Mouse (Mus musculus) MEL (cell line): Measurements from ENCODE around the gene Ddx55. TPM values are rescaled to one million over a fixed set of nuclear protein-coding genes. Genes with fewer than 3 reads are reported as not detected.

Experiments
- DNase-seq: peaks from one replicate; pipeline ENCODE4 v3.0.0; 2011; ENCODE audit warnings: low read depth, low spot score
- H3K27ac ChIP-seq: 2 replicates; pipeline ENCODE4 v1.5.1; 2012; ENCODE audit warnings: low read depth, mild to moderate bottlenecking, control low read depth, low read length, moderate library complexity; ENCODE audit not compliant: control insufficient read depth
- H3K27me3 ChIP-seq, 2 experiments: fragments of 150-350 bp in 1 of 2; sonication (generic) in 1 of 2; 2 replicates each; pipeline ENCODE4 v1.6.1; 2012; ENCODE audit warnings: low read length in 2 of 2, mild to moderate bottlenecking in 2 of 2, improper control_type of control experiment in 1 of 2, moderate library complexity in 1 of 2; ENCODE audit not compliant: insufficient read depth in 2 of 2, control insufficient read depth in 1 of 2
- H3K36me3 ChIP-seq, 2 experiments: 2 replicates each; pipeline ENCODE4 v1.6.1; 2012 to 2014; ENCODE audit warnings: low read length in 2 of 2, improper control_type of control experiment in 1 of 2, inconsistent platforms in 1 of 2, mild to moderate bottlenecking in 1 of 2; ENCODE audit not compliant: insufficient read depth in 2 of 2, control insufficient read depth in 1 of 2
- H3K4me1 ChIP-seq, 2 experiments: fragments of 150-350 bp in 1 of 2; sonication (generic) in 1 of 2; 2 replicates each; pipeline ENCODE4 v1.6.1; 2012; ENCODE audit warnings: low read length in 2 of 2, improper control_type of control experiment in 1 of 2, mild to moderate bottlenecking in 1 of 2; ENCODE audit not compliant: insufficient read depth in 2 of 2, control insufficient read depth in 1 of 2
- H3K4me3 ChIP-seq, 2 experiments: fragments of 150-350 bp in 1 of 2; sonication (generic) in 1 of 2; 2 replicates each; pipeline ENCODE4 v1.5.1; 2012; ENCODE audit warnings: low read depth in 2 of 2, low read length in 2 of 2, mild to moderate bottlenecking in 2 of 2, moderate library complexity in 2 of 2, control low read depth in 1 of 2, improper control_type of control experiment in 1 of 2; ENCODE audit not compliant: control insufficient read depth in 1 of 2, insufficient read depth in 1 of 2
- H3K79me2 ChIP-seq: 2 replicates; pipeline ENCODE4 v1.6.1; 2012; ENCODE audit warnings: mild to moderate bottlenecking, low read length, moderate library complexity; ENCODE audit not compliant: control insufficient read depth, poor library complexity, insufficient read depth
- H3K9ac ChIP-seq: 2 replicates; pipeline ENCODE4 v1.6.1; 2012; ENCODE audit warnings: low read depth, mild to moderate bottlenecking, control low read depth, low read length, moderate library complexity; ENCODE audit not compliant: control insufficient read depth, poor library complexity, severe bottlenecking
- H3K9me3 ChIP-seq: fragments of 150-350 bp; sonication (generic); replicated peaks from 2 replicates; pipeline ENCODE4 v1.6.1; 2012; ENCODE audit warnings: mild to moderate bottlenecking, low read length, improper control_type of control experiment, moderate library complexity; ENCODE audit not compliant: insufficient read depth
- CHD1 ChIP-seq: IDR thresholded peaks from 2 replicates; pipeline ENCODE4 v1.6.1; 2012; ENCODE audit warnings: low read depth, mild to moderate bottlenecking, inconsistent platforms, low read length, improper control_type of control experiment
- CTCF ChIP-seq, 3 experiments: IDR thresholded peaks in 2 of 3; conservative IDR thresholded peaks in 1 of 3; 2 replicates each; pipeline ENCODE4 v1.5.1; 2011 to 2012; ENCODE audit warnings: low read length in 3 of 3, low read depth in 2 of 3, mild to moderate bottlenecking in 2 of 3, improper control_type of control experiment in 1 of 3, inconsistent platforms in 1 of 3, mixed read lengths in 1 of 3, moderate library complexity in 1 of 3; ENCODE audit not compliant: control insufficient read depth in 1 of 3, insufficient read depth in 1 of 3, poor library complexity in 1 of 3, severe bottlenecking in 1 of 3
- E2F4 ChIP-seq: IDR thresholded peaks from 2 replicates; pipeline ENCODE4 v1.6.1; 2011; ENCODE audit warnings: low read depth, low read length, improper control_type of control experiment, borderline replicate concordance
- ELF1 ChIP-seq: IDR thresholded peaks from 2 replicates; pipeline ENCODE4 v1.6.1; 2014; ENCODE audit warnings: low read depth, mild to moderate bottlenecking, inconsistent platforms, low read length, improper control_type of control experiment, moderate library complexity
- EP300 ChIP-seq, 2 experiments: IDR thresholded peaks; 2 replicates each; pipeline ENCODE4 v1.6.1; 2011; ENCODE audit warnings: improper control_type of control experiment in 2 of 2, low read length in 2 of 2, low read depth in 1 of 2, mild to moderate bottlenecking in 1 of 2
- ETS1 ChIP-seq: IDR thresholded peaks from 2 replicates; pipeline ENCODE4 v1.6.1; 2012; ENCODE audit warnings: low read depth, mild to moderate bottlenecking, inconsistent platforms, low read length, improper control_type of control experiment, moderate library complexity
- GATA1 ChIP-seq: IDR thresholded peaks from 2 replicates; pipeline ENCODE4 v1.6.1; 2011; ENCODE audit warnings: low read depth, low read length, improper control_type of control experiment
- KAT2A ChIP-seq: conservative IDR thresholded peaks from 2 replicates; pipeline ENCODE4 v1.6.1; 2012; ENCODE audit warnings: low read depth, low read length, improper control_type of control experiment, inconsistent platforms
- MAFK ChIP-seq: IDR thresholded peaks from 2 replicates; pipeline ENCODE4 v1.6.1; 2011; ENCODE audit warnings: low read depth, mild to moderate bottlenecking, low read length, improper control_type of control experiment, borderline replicate concordance
- MAX ChIP-seq: IDR thresholded peaks from 2 replicates; pipeline ENCODE4 v1.6.1; 2011; ENCODE audit warnings: low read length, improper control_type of control experiment
- MAZ ChIP-seq: IDR thresholded peaks from 2 replicates; pipeline ENCODE4 v1.6.1; 2012; ENCODE audit warnings: low read depth, mild to moderate bottlenecking, inconsistent platforms, low read length, improper control_type of control experiment
- MYB ChIP-seq: IDR thresholded peaks from 2 replicates; pipeline ENCODE4 v1.6.1; 2011; ENCODE audit warnings: mild to moderate bottlenecking, low read depth, low read length, improper control_type of control experiment
- MYC ChIP-seq: IDR thresholded peaks from 2 replicates; pipeline ENCODE4 v1.6.1; 2011; ENCODE audit warnings: low read depth, mild to moderate bottlenecking, low read length, improper control_type of control experiment, moderate library complexity
- POLR2AphosphoS2 ChIP-seq: IDR thresholded peaks from 2 replicates; pipeline ENCODE4 v1.6.1; 2011; ENCODE audit warnings: low read length, improper control_type of control experiment
- RAD21 ChIP-seq: IDR thresholded peaks from 2 replicates; pipeline ENCODE4 v1.6.1; 2011; ENCODE audit warnings: mild to moderate bottlenecking, low read depth, low read length, improper control_type of control experiment
- RCOR1 ChIP-seq: IDR thresholded peaks from 2 replicates; pipeline ENCODE4 v1.6.1; 2012; ENCODE audit warnings: low read depth, mild to moderate bottlenecking, inconsistent platforms, low read length, improper control_type of control experiment
- SIN3A ChIP-seq: IDR thresholded peaks from 2 replicates; pipeline ENCODE4 v1.6.1; 2012; ENCODE audit warnings: low read length, improper control_type of control experiment, inconsistent platforms
- TAL1 ChIP-seq: IDR thresholded peaks from 2 replicates; pipeline ENCODE4 v1.6.1; 2012; ENCODE audit warnings: mild to moderate bottlenecking, inconsistent platforms, low read length, moderate library complexity, mixed read lengths
- TBP ChIP-seq: IDR thresholded peaks from 2 replicates; pipeline ENCODE4 v1.8.0; 2011; ENCODE audit warnings: low read depth, low read length, improper control_type of control experiment
- USF1 ChIP-seq: IDR thresholded peaks from 2 replicates; pipeline ENCODE4 v1.6.1; 2014; ENCODE audit warnings: low read depth, mild to moderate bottlenecking, inconsistent platforms, low read length, improper control_type of control experiment, moderate library complexity
- ZC3H11A ChIP-seq: IDR thresholded peaks from 2 replicates; pipeline ENCODE4 v1.6.1; 2012; ENCODE audit warnings: low read depth, mild to moderate bottlenecking, inconsistent platforms, low read length, improper control_type of control experiment
- polyA plus RNA-seq, 2 experiments: library from polyadenylated mRNA; stranded (reverse) in 1 of 2; unstranded in 1 of 2; fragments of >175 nt in 1 of 2; fragments of >200 nt in 1 of 2; gene quantifications; 2 replicates each; pipeline versions ENCODE4 v1.2.1 to v1.2.4; 2012; ENCODE audit warnings: low replicate concordance in 2 of 2, low read depth in 1 of 2; ENCODE audit not compliant: insufficient read length in 2 of 2, insufficient read depth in 1 of 2, missing spikeins in 1 of 2
- total RNA-seq: library from RNA; depleted of rRNA; stranded (reverse); fragments of 300-350 nt; gene quantifications from 2 replicates; pipeline ENCODE4 v1.2.3, GENCODE M21; 2012

Gene Ddx55
- total and polyA plus RNA-seq, 3 experiments, result 33.8 to 43.2 TPM; not detected in 1

GRCm38 (mm10) chr5:124528351-124528750 lies 24.3 kb upstream of the Ddx55 start:
- Histone ChIP-seq H3K79me2 (peaks cover 2% of the 10 kb centered on the region; the same call in 1 of the 2 replicates), H3K9me3 (no peaks in the 10 kb centered on the region), H3K4me3 (no peak overlapping the region), H3K27ac (no peak overlapping the region), H3K9ac (no peak overlapping the region), H3K36me3 (no peaks in the 10 kb centered on the region), H3K27me3 (no peaks in the 10 kb centered on the region), H3K4me1 (peaks cover 2 to 6% of the 10 kb centered on the region in 2 experiments; a peak in 3 of 4 replicates)
- DNase-seq, result no peak
- TF ChIP-seq ELF1 (no peak), MYC (no peak), RCOR1 (no peak), MAZ (no peak), SIN3A (no peak), CTCF (IDR thresholded peaks at IDR 0.05 in 2 of 3, conservative IDR thresholded peaks at IDR 0.05 in 1 of 3; ENCODE audit: control insufficient read depth in 1 of 3, insufficient read depth in 1 of 3, low read depth in 2 of 3, low read length in 3 of 3, poor library complexity in 1 of 3, severe bottlenecking in 1 of 3) (no peak), KAT2A (no peak), CHD1 (no peak), ETS1 (no peak), POLR2AphosphoS2 (no peak), TAL1 (no peak), ZC3H11A (no peak)

DNA sequence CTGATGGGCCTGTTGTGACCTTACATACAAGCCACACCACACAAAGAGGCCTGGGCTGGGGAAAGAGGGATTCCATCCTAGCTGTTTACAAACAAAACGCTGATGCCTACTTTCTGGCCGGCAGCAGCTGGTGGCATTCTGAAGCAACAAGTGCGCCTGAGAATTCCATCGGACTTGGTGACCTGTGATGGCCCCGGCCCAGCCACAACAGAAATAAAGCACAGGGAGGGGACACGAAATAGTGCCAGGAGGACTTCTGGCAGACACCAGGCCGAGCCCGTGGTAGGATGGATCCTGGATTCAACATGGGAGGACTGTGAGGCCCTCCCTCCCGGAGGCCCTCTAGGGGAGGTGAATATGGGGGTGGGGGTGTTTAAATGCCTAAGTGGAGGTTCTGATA lies 23.9 kb upstream of the Ddx55 start:
- peaks cover 2% of the 10 kb centered on the region; the same call in 1 of the 2 replicates for H3K79me2 ChIP-seq
- TF ChIP-seq GATA1 (no peak), MAFK (no peak), CTCF (IDR thresholded peaks at IDR 0.05 in 2 of 3, conservative IDR thresholded peaks at IDR 0.05 in 1 of 3; ENCODE audit: control insufficient read depth in 1 of 3, insufficient read depth in 1 of 3, low read depth in 2 of 3, low read length in 3 of 3, poor library complexity in 1 of 3, severe bottlenecking in 1 of 3) (no peak), EP300 (IDR thresholded peaks at IDR 0.05; ENCODE audit: low read depth in 1 of 2, low read length in 2 of 2) (no peak), E2F4 (no peak), ZC3H11A (no peak), KAT2A (no peak), USF1 (no peak), MYB (no peak), MYC (no peak), RAD21 (no peak), TBP (no peak), MAX (no peak)
- H3K27me3 ChIP-seq, result no peaks in the 10 kb centered on the region
- no peaks in the 10 kb centered on the region for H3K9me3 ChIP-seq
- no peak for DNase-seq
- H3K4me1 ChIP-seq, result peaks cover 2 to 6% of the 10 kb centered on the region in 2 experiments; a peak in 3 of 4 replicates
- no peak overlapping the region for H3K9ac ChIP-seq
- no peak overlapping the region for H3K27ac ChIP-seq
- H3K36me3 ChIP-seq, result no peaks in the 10 kb centered on the region
- no peak overlapping the region for H3K4me3 ChIP-seq
